Comparison of ENCODE assay signal across 29 mouse cellular contexts in genomic region chr12:97501441-97501840, GRCm38 (mm10).
DNase-seq lines count a peak whose midpoint lies in the region; ATAC-seq and TF ChIP-seq lines count a peak whose summit lies in the region.
"Had no signal": no experiment of that assay in that cellular context is flagged by ENCODE, and none has a peak within 500 bp of the region (broad histone marks: within the 10 kb centered on the region; RNA-seq: fewer than 3 reads in every experiment).

No protein-coding gene starts in this region.

- H3K9ac ChIP-seq in forebrain, postnatal 0 days, result no peak overlapping the region
- no peak overlapping the region for H3K9ac ChIP-seq in forebrain, embryonic 16.5 days (replicated peaks; ENCODE audit: low read depth, low read length)
- H3K9ac ChIP-seq: embryonic facial prominence, embryonic 15.5 days; kidney, embryonic 15.5 days; liver, embryonic 15.5 days; lung, embryonic 15.5 days; neural tube, embryonic 13.5 days; stomach, embryonic 15.5 days had no signal

- H3K9me3 ChIP-seq in forebrain, postnatal 0 days (ENCODE audit: low read length), result no peaks in the 10 kb centered on the region
- no peaks in the 10 kb centered on the region for H3K9me3 ChIP-seq in forebrain, embryonic 16.5 days (ENCODE audit: control insufficient read depth, low read length)
- H3K9me3 ChIP-seq: embryonic facial prominence, embryonic 15.5 days; kidney, embryonic 15.5 days; limb, embryonic 10.5 days; liver, embryonic 15.5 days; lung, embryonic 15.5 days; neural tube, embryonic 13.5 days; stomach, embryonic 15.5 days had no signal

- no peaks in the 10 kb centered on the region for H3K4me1 ChIP-seq in forebrain, postnatal 0 days (ENCODE audit: insufficient read depth)
- H3K4me1 ChIP-seq in forebrain, embryonic 16.5 days (replicated peaks; ENCODE audit: control insufficient read depth, insufficient read depth, low read length), result no peaks in the 10 kb centered on the region
- no peaks in the 10 kb centered on the region for H3K4me1 ChIP-seq in cortical plate, adult 2 months (ENCODE audit: control insufficient read depth, insufficient read depth, low read length)
- H3K4me1 ChIP-seq: embryonic facial prominence, embryonic 15.5 days; kidney, embryonic 15.5 days; limb, embryonic 10.5 days; liver, embryonic 15.5 days; lung, embryonic 15.5 days; neural tube, embryonic 13.5 days; stomach, embryonic 15.5 days had no signal

- DNase-seq in forebrain, postnatal 0 days, result peak; percentile 14
- peak; percentile 36 to 66 for DNase-seq in left cerebral cortex, adult 18-20 months (ENCODE audit: low spot score in 2 of 2)
- DNase-seq in right cerebral cortex, postnatal 10 days (ENCODE audit: low spot score in 2 of 2), result peak; percentile 23 to 54
- no peak for DNase-seq in urinary bladder, adult 2 months (ENCODE audit: low spot score)
- DNase-seq in kidney, adult 11 months, result no peak
- DNase-seq in adrenal gland, postnatal 36 days, result no peak
- DNase-seq: adrenal gland, postnatal 25 days; cerebellum, adult 18-20 months; heart, postnatal 10 days; liver; lung, postnatal 4 days; thymus, adult 2 months; thymus, postnatal 4 days had no signal

- H3K4me3 ChIP-seq in forebrain, postnatal 0 days (ENCODE audit: low read depth, low read length), result no peak overlapping the region
- H3K4me3 ChIP-seq in forebrain, embryonic 16.5 days (replicated peaks; ENCODE audit: low read length), result no peak overlapping the region
- H3K4me3 ChIP-seq in cortical plate, adult 2 months (ENCODE audit: insufficient read depth, low read length), result no peak overlapping the region
- H3K4me3 ChIP-seq: embryonic facial prominence, embryonic 15.5 days; kidney, embryonic 15.5 days; limb, embryonic 10.5 days; liver, embryonic 15.5 days; lung, embryonic 15.5 days; myocyte; neural tube, embryonic 13.5 days; stomach, embryonic 15.5 days had no signal

- WGBS in forebrain, postnatal 0 days, result 59% methylated on average over 2 of the region's 2 CpGs
- WGBS in forebrain, embryonic 16.5 days, result 68% methylated on average over 2 of the region's 2 CpGs

- H3K4me2 ChIP-seq in forebrain, postnatal 0 days (ENCODE audit: low read depth), result no peak overlapping the region
- no peak overlapping the region for H3K4me2 ChIP-seq in forebrain, embryonic 16.5 days (ENCODE audit: low read length)
- H3K4me2 ChIP-seq: embryonic facial prominence, embryonic 15.5 days; heart, embryonic 11.5 days; kidney, embryonic 15.5 days; liver, embryonic 15.5 days; lung, embryonic 15.5 days; neural tube, embryonic 13.5 days; stomach, embryonic 15.5 days had no signal

- no peak for TF ChIP-seq POLR2A in cortical plate, adult 2 months (IDR thresholded peaks at IDR 0.05; ENCODE audit: extremely low read depth, insufficient read depth, low read length)

- H3K36me3 ChIP-seq in forebrain, postnatal 0 days (ENCODE audit: insufficient read depth), result no peaks in the 10 kb centered on the region
- H3K36me3 ChIP-seq in forebrain, embryonic 16.5 days (ENCODE audit: control insufficient read depth, insufficient read depth), result no peaks in the 10 kb centered on the region
- H3K36me3 ChIP-seq: embryonic facial prominence, embryonic 15.5 days; kidney, embryonic 15.5 days; limb, embryonic 10.5 days; liver, embryonic 15.5 days; lung, embryonic 15.5 days; neural tube, embryonic 13.5 days; stomach, embryonic 15.5 days had no signal

- no peaks in the 10 kb centered on the region for H3K27me3 ChIP-seq in forebrain, postnatal 0 days (ENCODE audit: insufficient read depth, low read length)
- no peaks in the 10 kb centered on the region for H3K27me3 ChIP-seq in forebrain, embryonic 16.5 days (replicated peaks; ENCODE audit: control insufficient read depth, insufficient read depth, low read length)
- H3K27me3 ChIP-seq: embryonic facial prominence, embryonic 15.5 days; kidney, embryonic 15.5 days; liver, embryonic 15.5 days; lung, embryonic 15.5 days; neural tube, embryonic 13.5 days; stomach, embryonic 15.5 days had no signal

- no peak for TF ChIP-seq CTCF in forebrain, postnatal 0 days (IDR thresholded peaks at IDR 0.05; ENCODE audit: low read depth)
- TF ChIP-seq CTCF in cortical plate, adult 2 months (IDR thresholded peaks at IDR 0.05; ENCODE audit: extremely low read depth, insufficient read depth, low read length), result no peak

- H3K27ac ChIP-seq in forebrain, postnatal 0 days (ENCODE audit: low read depth, low read length), result no peak overlapping the region
- no peak overlapping the region for H3K27ac ChIP-seq in forebrain, embryonic 16.5 days (ENCODE audit: low read length)
- 0 out of 2 replicates have a peak overlapping the region, but pooled peaks have one; percentile 54 for H3K27ac ChIP-seq in cortical plate, adult 2 months (ENCODE audit: insufficient read depth, low read length)
- H3K27ac ChIP-seq: embryonic facial prominence, embryonic 15.5 days; hindbrain, postnatal 0 days; kidney, embryonic 15.5 days; limb, embryonic 10.5 days; liver, embryonic 15.5 days; lung, embryonic 15.5 days; neural tube, embryonic 13.5 days; stomach, embryonic 15.5 days had no signal

- peak; percentile 48; the same call in 1 of the 2 replicates for ATAC-seq in forebrain, postnatal 0 days
- ATAC-seq in forebrain, embryonic 16.5 days, result no peak
- ATAC-seq: CD4-positive, CD25-positive, alpha-beta regulatory T cell, adult 4 months; forebrain, embryonic 14.5 days; hindbrain, postnatal 0 days; intestine, embryonic 16.5 days; midbrain, embryonic 16.5 days had no signal

Comparison
In these comparisons a context has a peak if more than half of its experiments do, and no peak if none do; other contexts are left out.
1. DNase-seq: peak in forebrain, postnatal 0 days (single experiment), left cerebral cortex, adult 18-20 months (2 of 2) and right cerebral cortex, postnatal 10 days (2 of 2); none in urinary bladder, adult 2 months (single experiment), kidney, adult 11 months (single experiment) and adrenal gland, postnatal 36 days (0 of 2).